21 mouse cellular contexts compared by ENCODE assay signal in the genomic region with DNA sequence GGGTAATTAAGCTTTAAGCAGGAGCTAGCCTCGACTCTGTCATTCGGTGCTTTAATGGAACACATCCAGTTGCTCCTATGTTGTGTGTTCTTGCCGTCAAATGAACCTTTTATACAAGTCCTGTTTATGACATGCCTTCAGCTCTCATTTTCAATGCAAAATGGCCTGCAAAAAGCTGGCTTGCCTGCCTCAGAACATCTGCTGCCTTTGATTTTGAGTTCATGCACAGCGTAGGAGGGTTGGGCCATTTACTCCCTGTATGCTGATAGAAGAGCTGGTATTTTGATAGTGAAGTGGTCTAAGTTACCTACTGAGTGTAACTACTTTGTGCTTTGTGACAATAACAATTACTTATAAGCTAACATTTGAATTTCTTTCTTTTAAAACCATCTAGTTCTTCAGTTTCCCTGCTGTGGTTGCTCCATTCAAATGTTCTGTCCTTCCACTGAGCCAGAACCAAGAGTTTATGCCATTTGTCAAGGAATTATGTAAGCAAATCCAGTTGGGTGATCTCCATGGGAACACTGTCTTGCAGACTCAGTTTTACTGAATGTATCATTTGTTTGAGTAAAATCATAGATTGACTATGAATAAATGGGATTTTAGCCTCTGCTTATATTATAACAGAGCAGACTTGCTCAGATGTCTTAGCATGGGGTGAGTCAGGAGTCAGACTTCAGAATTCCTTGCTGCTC. TPM values are rescaled to one million over a fixed set of nuclear protein-coding genes. Genes with fewer than 3 reads are reported as not detected.
"Had no signal": no experiment of that assay in that cellular context is flagged by ENCODE, and none has a peak within 500 bp of the region (broad histone marks: within the 10 kb centered on the region; RNA-seq: fewer than 3 reads in every experiment).

No protein-coding gene starts in this region.

- H3K4me1 ChIP-seq: midbrain, embryonic 12.5 days; midbrain, embryonic 15.5 days; neural tube, embryonic 12.5 days; neural tube, embryonic 15.5 days had no signal

- H3K27me3 ChIP-seq: midbrain, embryonic 12.5 days; midbrain, embryonic 15.5 days; neural tube, embryonic 12.5 days; neural tube, embryonic 15.5 days had no signal

- H3K4me2 ChIP-seq: lung, embryonic 14.5 days; midbrain, embryonic 12.5 days; midbrain, embryonic 15.5 days; neural tube, embryonic 12.5 days; neural tube, embryonic 15.5 days had no signal

- H3K9me3 ChIP-seq: midbrain, embryonic 12.5 days; midbrain, embryonic 15.5 days; neural tube, embryonic 12.5 days; neural tube, embryonic 15.5 days had no signal

- H3K4me3 ChIP-seq: left cerebral cortex, adult 2 months; midbrain, embryonic 12.5 days; midbrain, embryonic 15.5 days; neural tube, embryonic 12.5 days; neural tube, embryonic 15.5 days had no signal

- H3K9ac ChIP-seq: liver, embryonic 14.5 days; liver, postnatal 0 days; lung, embryonic 14.5 days; midbrain, embryonic 12.5 days; midbrain, embryonic 15.5 days; neural tube, embryonic 12.5 days; neural tube, embryonic 15.5 days had no signal

- H3K27ac ChIP-seq: left cerebral cortex, adult 2 months; liver, embryonic 14.5 days; macrophage; midbrain, embryonic 12.5 days; midbrain, embryonic 15.5 days; neural tube, embryonic 12.5 days; neural tube, embryonic 15.5 days had no signal

- ATAC-seq: intestine, embryonic 16.5 days; liver, postnatal 0 days; lung, postnatal 0 days; midbrain, embryonic 15.5 days had no signal

- DNase-seq: kidney, adult 18-20 months; kidney, adult 9 months; kidney, postnatal 14 days; kidney, postnatal 4 days; layer of hippocampus, adult 9-11 months; liver, postnatal 0 days; lung, embryonic 14.5 days; right cerebral cortex, postnatal 25 days; spleen, adult 18-20 months; thymus, postnatal 25 days had no signal

RNA-seq across cellular contexts. Expression of gene Crhr2, which starts 56.1 kb away (rescaled TPM):
- total RNA-seq: megakaryocyte, adult 5-6 weeks had no signal
- polyA plus RNA-seq: limb, embryonic 11.5 days; liver, postnatal 0 days; lung, embryonic 14.5 days; macrophage had no signal
